Mouse (Mus musculus) limb, embryonic 12.5 days (tissue): ENCODE results near the gene Tbc1d10a. TPM values are rescaled to one million over a fixed set of nuclear protein-coding genes. Genes with fewer than 3 reads are reported as not detected.
A peak's percentile ranks its signal among the peaks of the same experiment; 100 is the strongest.

Experiments
- ATAC-seq: fragments of 200-750 bp; cut with Nextera tagmentation; 2 replicates; pipeline ENCODE4 v1.8.0; 2017; ENCODE audit warnings: low read depth, moderate TSS enrichment; ENCODE audit not compliant: insufficient number of reproducible peaks, insufficient read depth, low FRiP score, low TSS enrichment
- H3K27ac ChIP-seq: fragments of 300-500 bp; sonication (generic); 2 replicates; pipeline ENCODE4 v1.5.1; 2016; ENCODE audit warnings: mild to moderate bottlenecking, moderate library complexity
- H3K27me3 ChIP-seq: fragments of 300-500 bp; sonication (generic); 2 replicates; pipeline ENCODE4 v1.6.1; 2016; ENCODE audit warnings: mild to moderate bottlenecking, moderate library complexity
- H3K36me3 ChIP-seq: fragments of 300-500 bp; sonication (generic); 2 replicates; pipeline ENCODE4 v1.6.1; 2016; ENCODE audit warnings: mild to moderate bottlenecking, moderate library complexity
- H3K4me1 ChIP-seq: fragments of 300-500 bp; sonication (generic); replicated peaks from 2 replicates; pipeline ENCODE4 v1.6.1; 2016
- H3K4me2 ChIP-seq: fragments of 300-500 bp; sonication (generic); 2 replicates; pipeline ENCODE4 v1.6.1; 2016; ENCODE audit warnings: mild to moderate bottlenecking, moderate library complexity
- H3K4me3 ChIP-seq: fragments of 300-500 bp; sonication (generic); replicated peaks from 2 replicates; pipeline ENCODE4 v1.5.1; 2016; ENCODE audit warnings: mild to moderate bottlenecking
- H3K9ac ChIP-seq: fragments of 300-500 bp; sonication (generic); replicated peaks from 2 replicates; pipeline ENCODE4 v1.6.1; 2016; ENCODE audit warnings: mild to moderate bottlenecking, moderate library complexity
- H3K9me3 ChIP-seq: fragments of 300-500 bp; sonication (generic); 2 replicates; pipeline ENCODE4 v1.6.1; 2016; ENCODE audit warnings: mild to moderate bottlenecking, moderate library complexity
- WGBS: fragments of 180-500 bp; shearing (Covaris S2); methylation state at CpG from one replicate; pipeline ENCODE4 v1.1.7; 2016; 5-methylcytosine and 5-hydroxymethylcytosine counted together
- polyA plus RNA-seq: library from polyadenylated mRNA; unstranded; fragments of >200 nt; fragmentation: Nextera tagmentation; extraction: Ambion mirVana; gene quantifications from 2 replicates; pipeline ENCODE4 v1.2.1, GENCODE M21; 2016

The Tbc1d10a gene
- polyA plus RNA-seq, 1 experiment from 2014 or later, result 36.8 TPM

GRCm38 (mm10) chr11:4155641-4156040 lies 30.9 kb upstream of the Tbc1d10a start:
- ATAC-seq, result no peak
- WGBS, result 59% methylated on average over 5 of the region's 5 CpGs
- Histone ChIP-seq H3K9me3 (no peaks in the 10 kb centered on the region), H3K4me1 (peaks cover 8% of the 10 kb centered on the region), H3K27ac (no peak overlapping the region), H3K4me3 (no peak overlapping the region), H3K4me2 (no peak overlapping the region), H3K36me3 (0 out of 2 replicates have a peak, but pooled peaks cover 3% of the 10 kb centered on the region), H3K27me3 (no peaks in the 10 kb centered on the region), H3K9ac (no peak overlapping the region)

GRCm38 (mm10) chr11:4158676-4159075 lies 27.9 kb upstream of the Tbc1d10a start:
- Histone ChIP-seq H3K36me3 (peaks cover 26% of the 10 kb centered on the region), H3K27ac (no peak overlapping the region), H3K4me3 (no peak overlapping the region), H3K4me1 (peaks cover 26% of the 10 kb centered on the region), H3K9me3 (no peaks in the 10 kb centered on the region), H3K4me2 (0 out of 2 replicates have a peak overlapping the region, but pooled peaks have one; percentile 93), H3K27me3 (no peaks in the 10 kb centered on the region), H3K9ac (no peak overlapping the region)
- ATAC-seq, result no peak
- 88% methylated on average over 3 of the region's 3 CpGs for WGBS

- Histone ChIP-seq H3K27me3 (no peaks in the 10 kb centered on the region), H3K4me3 (peak within 1 kb of the TSS; percentile 88), H3K4me1 (peaks cover 31% of the 10 kb centered on the region), H3K36me3 (peaks cover 40% of the 10 kb centered on the region), H3K9me3 (no peaks in the 10 kb centered on the region), H3K27ac (peak within 1 kb of the TSS; percentile 89), H3K4me2 (peak within 1 kb of the TSS; percentile 93), H3K9ac (peak within 1 kb of the TSS; percentile 87)
- WGBS, result under 1% methylated on average over 54 of the region's 54 CpGs
- peak; percentile 89 for ATAC-seq
These were observed 26.5 kb upstream of the Tbc1d10a start, which contains the start of the genes Ccdc157 and Sf3a1 for GRCm38 (mm10) chr11:4159808-4160708. Ccdc157 (minus strand) TSS chr11:4160293. Sf3a1 (plus strand) TSS chr11:4160350.

- Histone ChIP-seq H3K27me3 (no peaks in the 10 kb centered on the region), H3K4me3 (peak overlapping the region; percentile 88), H3K9me3 (no peaks in the 10 kb centered on the region), H3K27ac (peak overlapping the region; percentile 89), H3K4me2 (peak overlapping the region; percentile 93), H3K4me1 (peaks cover 31% of the 10 kb centered on the region), H3K36me3 (peaks cover 48% of the 10 kb centered on the region), H3K9ac (peak overlapping the region; percentile 87)
- WGBS, result 6% methylated on average over 15 of the region's 15 CpGs
- no peak for ATAC-seq
These were observed 25.7 kb upstream of the Tbc1d10a start for GRCm38 (mm10) chr11:4160758-4161480.

GRCm38 (mm10) chr11:4164701-4165100 lies 21.9 kb upstream of the Tbc1d10a start:
- Histone ChIP-seq H3K27ac (no peak overlapping the region), H3K4me1 (peaks cover 24% of the 10 kb centered on the region), H3K9ac (no peak overlapping the region), H3K9me3 (no peaks in the 10 kb centered on the region), H3K4me2 (no peak overlapping the region), H3K4me3 (no peak overlapping the region), H3K27me3 (no peaks in the 10 kb centered on the region), H3K36me3 (peaks cover 86% of the 10 kb centered on the region)
- WGBS, result 57% methylated on average over 2 of the region's 2 CpGs
- no peak for ATAC-seq

GRCm38 (mm10) chr11:4166467-4167090 lies 20.0 kb upstream of the Tbc1d10a start:
- WGBS, result 93% methylated on average over 7 of the region's 7 CpGs
- Histone ChIP-seq H3K4me1 (peaks cover 17% of the 10 kb centered on the region), H3K9ac (no peak overlapping the region), H3K4me2 (no peak overlapping the region), H3K9me3 (no peaks in the 10 kb centered on the region), H3K4me3 (no peak overlapping the region), H3K27me3 (no peaks in the 10 kb centered on the region), H3K36me3 (peaks cover 100% of the 10 kb centered on the region), H3K27ac (no peak overlapping the region)
- no peak for ATAC-seq

- H3K36me3 ChIP-seq, result peaks cover 99% of the 10 kb centered on the region
- H3K9ac ChIP-seq, result no peak overlapping the region
- no peak for ATAC-seq
- H3K4me1 ChIP-seq, result no peaks in the 10 kb centered on the region
- H3K9me3 ChIP-seq, result no peaks in the 10 kb centered on the region
- H3K27me3 ChIP-seq, result no peaks in the 10 kb centered on the region
- WGBS, result 92% methylated on average over 5 of the region's 5 CpGs
- no peak overlapping the region for H3K27ac ChIP-seq
- H3K4me3 ChIP-seq, result no peak overlapping the region
- no peak overlapping the region for H3K4me2 ChIP-seq
These were observed 12.0 kb upstream of the Tbc1d10a start for GRCm38 (mm10) chr11:4174586-4174985.

- no peaks in the 10 kb centered on the region for H3K4me1 ChIP-seq
- H3K4me2 ChIP-seq, result no peak overlapping the region
- H3K9ac ChIP-seq, result no peak overlapping the region
- WGBS, result 80% methylated on average over 4 of the region's 4 CpGs
- no peaks in the 10 kb centered on the region for H3K27me3 ChIP-seq
- H3K27ac ChIP-seq, result no peak overlapping the region
- no peak for ATAC-seq
- H3K36me3 ChIP-seq, result peaks cover 98% of the 10 kb centered on the region
- H3K4me3 ChIP-seq, result no peak overlapping the region
- no peaks in the 10 kb centered on the region for H3K9me3 ChIP-seq
These were observed 8.9 kb upstream of the Tbc1d10a start for GRCm38 (mm10) chr11:4177716-4178115.

GRCm38 (mm10) chr11:4182061-4182460 lies 4.5 kb upstream of the Tbc1d10a start:
- Histone ChIP-seq H3K9ac (no peak overlapping the region), H3K4me2 (no peak overlapping the region), H3K4me3 (no peak overlapping the region), H3K4me1 (no peaks in the 10 kb centered on the region), H3K27me3 (no peaks in the 10 kb centered on the region), H3K27ac (no peak overlapping the region), H3K36me3 (peaks cover 62% of the 10 kb centered on the region), H3K9me3 (no peaks in the 10 kb centered on the region)
- ATAC-seq, result no peak
- WGBS, result 19% methylated on average over 1 of the region's 1 CpGs

- Histone ChIP-seq H3K9ac (no peak overlapping the region), H3K9me3 (no peaks in the 10 kb centered on the region), H3K4me2 (no peak overlapping the region), H3K4me1 (peaks cover 7% of the 10 kb centered on the region), H3K27ac (no peak overlapping the region), H3K27me3 (0 out of 2 replicates have a peak, but pooled peaks cover 4% of the 10 kb centered on the region), H3K4me3 (no peak overlapping the region), H3K36me3 (peaks cover 47% of the 10 kb centered on the region)
- no peak for ATAC-seq
These were observed 3.1 kb upstream of the Tbc1d10a start for GRCm38 (mm10) chr11:4183511-4183910.
